Mouse (Mus musculus) megakaryocyte, embryonic 14.5 days (primary cell): ENCODE measurements at regions not wholly inside any gene's neighbourhood (a gene's known extent, or its start where the extent isn't known, plus 50 kb on each side); places are given as distances from the start of the nearest gene placed in this dataset.

ENCODE experiments used
- FLI1 ChIP-seq: IDR thresholded peaks from 2 replicates; pipeline ENCODE4 v1.6.1; 2012; ENCODE audit warnings: low read length, inconsistent platforms, mixed read lengths
- GATA1 ChIP-seq: IDR thresholded peaks from 3 replicates; pipeline ENCODE4 v1.6.1; 2012; ENCODE audit warnings: mixed read lengths, low read length, inconsistent platforms, borderline replicate concordance

DNA sequence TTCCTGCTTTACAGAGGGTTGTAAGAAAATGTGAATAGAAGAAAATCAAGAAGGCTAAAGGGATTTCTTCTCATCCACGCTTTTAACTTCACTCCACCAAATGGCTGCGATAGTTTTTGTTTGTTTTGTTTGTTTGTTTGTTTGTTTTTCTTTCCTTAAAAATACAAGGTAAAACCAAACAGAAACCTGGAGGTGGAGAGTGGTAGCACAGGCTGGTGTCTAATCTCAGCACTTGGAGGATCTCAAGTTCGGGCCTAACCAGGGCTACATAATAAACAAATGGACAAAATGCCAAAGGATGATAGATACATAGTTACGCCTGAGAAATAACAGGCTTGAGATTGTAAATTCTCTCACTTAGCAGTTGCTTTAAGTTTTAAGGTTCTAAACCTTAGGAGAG, 50.8 kb upstream of the Mboat1 start:
- TF ChIP-seq GATA1 (no peak), FLI1 (no peak)
